Mouse (Mus musculus): ENCODE measurements around the gene Plcd3. TPM values are rescaled to one million over a fixed set of nuclear protein-coding genes. Genes with fewer than 3 reads are reported as not detected.

Gene Plcd3
- polyA plus RNA-seq, 1 experiment from 2014 or later = 7.6 TPM

GRCm38 (mm10) chr11:103053191-103054076 lies 48.0 kb downstream of the Plcd3 start:
- no peak overlapping the region for H3K4me2 ChIP-seq (replicated peaks)
- 0 out of 2 replicates have a peak, but pooled peaks cover 3% of the 10 kb centered on the region for H3K4me1 ChIP-seq
- H3K9me3 ChIP-seq (replicated peaks) = no peaks in the 10 kb centered on the region
- no peak overlapping the region for H3K4me3 ChIP-seq (replicated peaks)
- 76% methylated on average over 18 of the region's 18 CpGs for WGBS
- no peak overlapping the region for H3K9ac ChIP-seq
- no peaks in the 10 kb centered on the region for H3K27me3 ChIP-seq
- H3K27ac ChIP-seq (replicated peaks) = 0 out of 2 replicates have a peak overlapping the region, but pooled peaks have one; percentile 51
- ATAC-seq (ENCODE audit: insufficient number of reproducible peaks, low FRiP score, low TSS enrichment, low read depth) = no peak
- H3K36me3 ChIP-seq = peaks cover 78% of the 10 kb centered on the region

- Histone ChIP-seq H3K9me3 (replicated peaks) (no peaks in the 10 kb centered on the region), H3K4me2 (replicated peaks) (no peak overlapping the region), H3K27me3 (no peaks in the 10 kb centered on the region), H3K36me3 (peaks cover 64% of the 10 kb centered on the region), H3K27ac (replicated peaks) (no peak overlapping the region), H3K4me1 (0 out of 2 replicates have a peak, but pooled peaks cover 3% of the 10 kb centered on the region), H3K4me3 (replicated peaks) (no peak overlapping the region), H3K9ac (no peak overlapping the region)
- ATAC-seq (ENCODE audit: insufficient number of reproducible peaks, low FRiP score, low TSS enrichment, low read depth) = no peak
- WGBS = 86% methylated on average over 6 of the region's 6 CpGs
Observed at GRCm38 (mm10) chr11:103052078-103052477, 49.4 kb downstream of the Plcd3 start.

GRCm38 (mm10) chr11:103051249-103051691 lies 50.2 kb downstream of the Plcd3 start:
- Histone ChIP-seq H3K4me3 (replicated peaks) (no peak overlapping the region), H3K4me1 (0 out of 2 replicates have a peak, but pooled peaks cover 3% of the 10 kb centered on the region), H3K27me3 (no peaks in the 10 kb centered on the region), H3K36me3 (peaks cover 62% of the 10 kb centered on the region), H3K4me2 (replicated peaks) (no peak overlapping the region), H3K27ac (replicated peaks) (no peak overlapping the region), H3K9me3 (replicated peaks) (no peaks in the 10 kb centered on the region), H3K9ac (no peak overlapping the region)
- ATAC-seq (ENCODE audit: insufficient number of reproducible peaks, low FRiP score, low TSS enrichment, low read depth) = peak; percentile 49; the same call in 1 of the 2 replicates
- WGBS = 52% methylated on average over 8 of the region's 8 CpGs

DNA sequence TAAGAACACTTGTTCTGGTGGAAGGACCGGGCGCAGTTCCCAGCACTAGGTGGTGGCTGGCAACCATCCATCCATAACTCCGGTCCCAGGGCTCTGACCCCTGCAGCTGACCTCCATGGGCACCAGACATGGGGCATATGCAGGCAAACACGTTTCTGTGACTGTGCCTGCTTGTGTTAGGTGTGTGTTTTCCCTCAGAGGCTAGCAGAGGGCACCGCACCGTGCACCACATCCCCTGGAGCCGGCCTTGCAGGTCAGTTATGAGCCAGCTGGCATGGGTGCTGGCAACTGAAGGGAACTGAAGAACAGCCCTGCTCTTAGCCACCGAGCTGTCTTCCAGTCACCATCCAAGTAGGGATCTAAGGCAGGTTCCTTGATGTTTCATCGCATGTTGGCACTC lies 51.3 kb downstream of the Plcd3 start:
- 91% methylated on average over 9 of the region's 9 CpGs for WGBS
- Histone ChIP-seq H3K4me3 (replicated peaks) (no peak overlapping the region), H3K4me2 (replicated peaks) (no peak overlapping the region), H3K4me1 (0 out of 2 replicates have a peak, but pooled peaks cover 3% of the 10 kb centered on the region), H3K27me3 (no peaks in the 10 kb centered on the region), H3K27ac (replicated peaks) (no peak overlapping the region), H3K9me3 (replicated peaks) (no peaks in the 10 kb centered on the region), H3K9ac (no peak overlapping the region), H3K36me3 (peaks cover 62% of the 10 kb centered on the region)
- ATAC-seq (ENCODE audit: insufficient number of reproducible peaks, low FRiP score, low TSS enrichment, low read depth) = no peak

DNA sequence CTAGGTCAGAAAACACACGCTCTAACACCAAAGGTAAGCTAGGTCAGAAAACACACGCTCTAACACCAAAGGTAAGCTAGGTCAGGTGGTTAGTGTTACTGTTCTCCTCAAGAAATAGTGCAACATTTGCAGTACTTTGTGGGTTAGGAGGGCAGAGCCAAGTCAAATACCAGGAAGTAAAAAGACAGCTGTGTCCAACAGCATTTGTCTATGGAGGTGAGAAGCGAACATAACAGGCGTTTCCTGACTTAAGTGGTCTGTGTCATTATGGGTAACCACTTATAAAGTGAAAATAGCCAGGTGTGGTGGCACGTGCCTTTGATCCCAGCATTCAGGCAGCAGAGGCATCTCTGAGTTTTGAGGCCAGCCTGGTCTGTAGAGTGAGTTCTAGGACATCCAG lies 51.8 kb downstream of the Plcd3 start:
- Histone ChIP-seq H3K9me3 (replicated peaks) (no peaks in the 10 kb centered on the region), H3K4me2 (replicated peaks) (no peak overlapping the region), H3K4me3 (replicated peaks) (no peak overlapping the region), H3K36me3 (peaks cover 64% of the 10 kb centered on the region), H3K4me1 (0 out of 2 replicates have a peak, but pooled peaks cover 3% of the 10 kb centered on the region), H3K9ac (no peak overlapping the region), H3K27me3 (no peaks in the 10 kb centered on the region), H3K27ac (replicated peaks) (no peak overlapping the region)
- 84% methylated on average over 5 of the region's 5 CpGs for WGBS
- ATAC-seq (ENCODE audit: insufficient number of reproducible peaks, low FRiP score, low TSS enrichment, low read depth) = no peak

- no peak overlapping the region for H3K27ac ChIP-seq (replicated peaks)
- no peak for ATAC-seq (ENCODE audit: insufficient number of reproducible peaks, low FRiP score, low TSS enrichment, low read depth)
- H3K9ac ChIP-seq = no peak overlapping the region
- H3K27me3 ChIP-seq = no peaks in the 10 kb centered on the region
- WGBS = 60% methylated on average over 8 of the region's 8 CpGs
- no peak overlapping the region for H3K4me3 ChIP-seq (replicated peaks)
- H3K36me3 ChIP-seq = peaks cover 47% of the 10 kb centered on the region
- H3K4me1 ChIP-seq = no peaks in the 10 kb centered on the region
- no peak overlapping the region for H3K4me2 ChIP-seq (replicated peaks)
- no peaks in the 10 kb centered on the region for H3K9me3 ChIP-seq (replicated peaks)
Observed at GRCm38 (mm10) chr11:103046286-103046685, 55.2 kb downstream of the Plcd3 start.

GRCm38 (mm10) chr11:103043982-103044381 lies 57.5 kb downstream of the Plcd3 start:
- H3K36me3 ChIP-seq = peaks cover 32% of the 10 kb centered on the region

GRCm38 (mm10) chr11:103042828-103043227 lies 58.6 kb downstream of the Plcd3 start:
- 84% methylated on average over 4 of the region's 4 CpGs for WGBS
- no peaks in the 10 kb centered on the region; the same call in 1 of the 2 replicates for H3K4me1 ChIP-seq
- ATAC-seq (ENCODE audit: insufficient number of reproducible peaks, low FRiP score, low TSS enrichment, low read depth) = no peak
- H3K27me3 ChIP-seq = no peaks in the 10 kb centered on the region
- no peak overlapping the region for H3K9ac ChIP-seq
- H3K9me3 ChIP-seq (replicated peaks) = no peaks in the 10 kb centered on the region
- no peak overlapping the region for H3K4me2 ChIP-seq (replicated peaks)
- no peak overlapping the region for H3K27ac ChIP-seq (replicated peaks)
- H3K36me3 ChIP-seq = peaks cover 36% of the 10 kb centered on the region
- H3K4me3 ChIP-seq (replicated peaks) = no peak overlapping the region

More at GRCm38 (mm10) chr11:103043982-103044381, 57.5 kb downstream of the Plcd3 start:
- H3K9me3 ChIP-seq (replicated peaks) = no peaks in the 10 kb centered on the region
- H3K27me3 ChIP-seq = no peaks in the 10 kb centered on the region
- WGBS = 96% methylated on average over 3 of the region's 3 CpGs
- H3K4me3 ChIP-seq (replicated peaks) = no peak overlapping the region
- no peak overlapping the region for H3K9ac ChIP-seq
- no peak for ATAC-seq (ENCODE audit: insufficient number of reproducible peaks, low FRiP score, low TSS enrichment, low read depth)
- H3K4me1 ChIP-seq = no peaks in the 10 kb centered on the region
- no peak overlapping the region for H3K27ac ChIP-seq (replicated peaks)
- no peak overlapping the region for H3K4me2 ChIP-seq (replicated peaks)

DNA sequence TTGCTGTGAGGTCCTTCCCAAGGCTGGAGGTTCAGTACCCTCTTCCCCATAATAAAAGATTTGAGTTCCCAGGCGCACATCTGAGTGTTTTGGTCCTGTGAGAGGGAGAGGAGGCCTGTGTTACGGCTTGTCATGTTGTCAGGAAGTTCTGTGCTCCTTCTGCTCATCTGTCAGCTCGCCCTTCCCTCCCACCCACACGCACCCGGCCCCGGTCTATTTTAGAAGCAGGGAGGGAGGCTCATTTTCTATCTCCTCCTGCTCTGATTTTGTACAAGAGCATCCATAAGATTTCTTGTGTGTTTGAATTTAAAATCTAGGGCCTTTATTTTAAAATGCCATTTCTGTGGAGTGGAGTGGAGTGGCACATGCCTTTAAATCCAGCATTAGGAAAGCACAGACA lies 63.4 kb downstream of the Plcd3 start:
- peaks cover 17% of the 10 kb centered on the region; the same call in 1 of the 2 replicates for H3K36me3 ChIP-seq
- no peaks in the 10 kb centered on the region; the same call in 1 of the 2 replicates for H3K4me1 ChIP-seq
- no peaks in the 10 kb centered on the region for H3K9me3 ChIP-seq (replicated peaks)
- H3K4me2 ChIP-seq (replicated peaks) = no peak overlapping the region
- H3K9ac ChIP-seq = no peak overlapping the region
- H3K27me3 ChIP-seq = no peaks in the 10 kb centered on the region
- 72% methylated on average over 6 of the region's 6 CpGs for WGBS
- H3K27ac ChIP-seq (replicated peaks) = no peak overlapping the region
- H3K4me3 ChIP-seq (replicated peaks) = no peak overlapping the region
- no peak for ATAC-seq (ENCODE audit: insufficient number of reproducible peaks, low FRiP score, low TSS enrichment, low read depth)

- no peak overlapping the region for H3K4me3 ChIP-seq (replicated peaks)
- H3K27ac ChIP-seq (replicated peaks) = no peak overlapping the region
- peaks cover 7% of the 10 kb centered on the region for H3K4me1 ChIP-seq
- H3K9ac ChIP-seq = no peak overlapping the region
- peaks cover 19% of the 10 kb centered on the region; the same call in 1 of the 2 replicates for H3K36me3 ChIP-seq
- H3K9me3 ChIP-seq (replicated peaks) = no peaks in the 10 kb centered on the region
- no peak overlapping the region for H3K4me2 ChIP-seq (replicated peaks)
- ATAC-seq (ENCODE audit: insufficient number of reproducible peaks, low FRiP score, low TSS enrichment, low read depth) = no peak
- H3K27me3 ChIP-seq = no peaks in the 10 kb centered on the region
- 87% methylated on average over 8 of the region's 8 CpGs for WGBS
Observed at GRCm38 (mm10) chr11:103036881-103037465, 64.5 kb downstream of the Plcd3 start.

- ATAC-seq (ENCODE audit: insufficient number of reproducible peaks, low FRiP score, low TSS enrichment, low read depth) = no peak
- Histone ChIP-seq H3K9ac (no peak overlapping the region), H3K27me3 (no peaks in the 10 kb centered on the region), H3K4me2 (replicated peaks) (no peak overlapping the region), H3K4me3 (replicated peaks) (no peak overlapping the region), H3K36me3 (peaks cover 19% of the 10 kb centered on the region; the same call in 1 of the 2 replicates), H3K4me1 (peaks cover 19% of the 10 kb centered on the region), H3K9me3 (replicated peaks) (no peaks in the 10 kb centered on the region), H3K27ac (replicated peaks) (no peak overlapping the region)
- 71% methylated on average over 6 of the region's 6 CpGs for WGBS
Observed at GRCm38 (mm10) chr11:103035007-103035406, 66.5 kb downstream of the Plcd3 start.

Data from embryonic facial prominence, embryonic 15.5 days (tissue).